Comparison of ENCODE assay signal across 8 mouse cellular contexts in genomic region chr5:21586763-21587162, GRCm38 (mm10). TPM values are rescaled to one million over a fixed set of nuclear protein-coding genes. Genes with fewer than 3 reads are reported as not detected.
DNase-seq lines count a peak whose midpoint lies in the region; ATAC-seq and TF ChIP-seq lines count a peak whose summit lies in the region.

No protein-coding gene starts in this region.

- H3K27me3 ChIP-seq in stomach, postnatal 0 days (ENCODE audit: control insufficient read depth, insufficient read depth, low read length) = no peaks in the 10 kb centered on the region

- no peak overlapping the region for H3K4me2 ChIP-seq in stomach, postnatal 0 days (replicated peaks; ENCODE audit: low read depth)

- intact Hi-C loops in gastrocnemius, adult 2 months (cut with DNase I) = loop anchor here (1.0 to 2.0 kb wide), 3 partner anchors 152 to 322 kb away; no protein-coding TSS in a partner anchor

- no peak for ATAC-seq in stomach, postnatal 0 days (ENCODE audit: low FRiP score, low TSS enrichment)

- H3K4me1 ChIP-seq in bone marrow, adult 2 months (ENCODE audit: control insufficient read depth, insufficient read depth, low read length) = no peaks in the 10 kb centered on the region
- no peaks in the 10 kb centered on the region for H3K4me1 ChIP-seq in stomach, postnatal 0 days (replicated peaks; ENCODE audit: control insufficient read depth, insufficient read depth)

- no peak overlapping the region for H3K4me3 ChIP-seq in bone marrow, adult 2 months (replicated peaks; ENCODE audit: control insufficient read depth, low read depth, low read length)
- no peak overlapping the region for H3K4me3 ChIP-seq in gastrocnemius, adult 2 months
- no peak overlapping the region for H3K4me3 ChIP-seq in stomach, postnatal 0 days (ENCODE audit: low read depth, low read length)

- no peak for TF ChIP-seq EP300 in stomach, postnatal 0 days (optimal IDR thresholded peaks at IDR 0.05)

- DNase-seq in gastrocnemius, adult 18-20 months (ENCODE audit: low spot score) = peak; percentile 43
- DNase-seq in gastrocnemius, postnatal 25 days = no peak
- DNase-seq in right cerebral cortex, postnatal 14 days = peak; percentile 51
- DNase-seq in right cerebral cortex, adult 18-20 months = no peak
- DNase-seq in gastrocnemius, adult 2 months = peak; percentile 63
- DNase-seq in lung, adult 18-20 months = peak; percentile 14 to 15
- peak; percentile 37 for DNase-seq in stomach, postnatal 0 days (ENCODE audit: low spot score)

- TF ChIP-seq CTCF in bone marrow, adult 2 months (IDR thresholded peaks at IDR 0.05; ENCODE audit: control insufficient read depth, insufficient read depth, low read length) = peak; percentile 76
- TF ChIP-seq CTCF in gastrocnemius, adult 2 months (IDR thresholded peaks at IDR 0.05) = peak; percentile 83
- TF ChIP-seq CTCF in stomach, postnatal 0 days (IDR thresholded peaks at IDR 0.05; ENCODE audit: low read depth) = peak; percentile 88

- no peaks in the 10 kb centered on the region for H3K36me3 ChIP-seq in stomach, postnatal 0 days (ENCODE audit: control insufficient read depth, insufficient read depth, low read length)

- no peaks in the 10 kb centered on the region for H3K9me3 ChIP-seq in stomach, postnatal 0 days (ENCODE audit: control insufficient read depth, low read length)

- no peak for TF ChIP-seq POLR2A in bone marrow, adult 2 months (IDR thresholded peaks at IDR 0.05; ENCODE audit: borderline replicate concordance, control insufficient read depth, low read depth, low read length)

- WGBS in bone marrow, adult 2 months = 42% methylated on average over 6 of the region's 6 CpGs
- 60% methylated on average over 6 of the region's 6 CpGs for WGBS in stomach, postnatal 0 days

- no peak overlapping the region for H3K27ac ChIP-seq in bone marrow, adult 2 months (ENCODE audit: control insufficient read depth, insufficient read depth, low read depth, low read length, poor library complexity)
- no peak overlapping the region for H3K27ac ChIP-seq in gastrocnemius, adult 2 months
- H3K27ac ChIP-seq in stomach, postnatal 0 days (replicated peaks) = no peak overlapping the region

- no peak overlapping the region for H3K9ac ChIP-seq in stomach, postnatal 0 days (ENCODE audit: low read length)

RNA-seq across cellular contexts. Expression of gene Lrrc17, which starts 43.4 kb away (rescaled TPM):
- total RNA-seq in gastrocnemius, adult 18-20 months (2021) = 1 to 10 TPM; 1.2 to 1.3 TPM
- total RNA-seq in gastrocnemius, postnatal 25 days (2021) = 1 to 10 TPM; 2.4 to 4.7 TPM
- polyA plus RNA-seq in bone marrow, adult 2 months (2011; ENCODE audit: insufficient read depth, insufficient read length, low replicate concordance, missing spikeins) = 2.7 TPM in 1 of 2 replicates, not detected in the other
- 1 to 10 TPM; 1.0 to 1.8 TPM for total RNA-seq in gastrocnemius, adult 2 months (2021)
- 18.5 and 20.2 TPM in 2 replicates for polyA plus RNA-seq in stomach, postnatal 0 days (2015; fragmentation: Nextera tagmentation; extraction: Ambion mirVana)

RNA-seq across cellular contexts. Expression of gene Fbxl13, which starts 58.7 kb away (rescaled TPM):
- not detected for total RNA-seq in gastrocnemius, adult 18-20 months (2021)
- under 1 TPM; 0.13 to 0.18 TPM for total RNA-seq in gastrocnemius, postnatal 25 days (2021)
- polyA plus RNA-seq in bone marrow, adult 2 months (2011; ENCODE audit: insufficient read depth, insufficient read length, low replicate concordance, missing spikeins) = not detected in 2 replicates
- under 1 TPM in 1 of 2 experiments, not detected in 1; 0.13 TPM for total RNA-seq in gastrocnemius, adult 2 months (2021)
- 0.17 and 0.28 TPM in 2 replicates for polyA plus RNA-seq in stomach, postnatal 0 days (2015; fragmentation: Nextera tagmentation; extraction: Ambion mirVana)

RNA-seq across cellular contexts. Expression of gene Armc10, which starts 58.9 kb away (rescaled TPM):
- total RNA-seq in gastrocnemius, adult 18-20 months (2021) = 1 to 10 TPM; 4.4 to 4.7 TPM
- total RNA-seq in gastrocnemius, postnatal 25 days (2021) = 1 to 10 TPM; 3.7 to 4.1 TPM
- polyA plus RNA-seq in bone marrow, adult 2 months (2011; ENCODE audit: insufficient read depth, insufficient read length, low replicate concordance, missing spikeins) = 10.2 and 12.9 TPM in 2 replicates
- total RNA-seq in gastrocnemius, adult 2 months (2021) = 1 to 10 TPM; 3.5 to 4.1 TPM
- polyA plus RNA-seq in stomach, postnatal 0 days (2015; fragmentation: Nextera tagmentation; extraction: Ambion mirVana) = 20.5 and 21.0 TPM in 2 replicates

Comparison
In these comparisons a context has a peak if more than half of its experiments do, and no peak if none do; other contexts are left out.
1. DNase-seq: peak in gastrocnemius, adult 18-20 months (single experiment), right cerebral cortex, postnatal 14 days (single experiment), gastrocnemius, adult 2 months (single experiment), lung, adult 18-20 months (2 of 2) and stomach, postnatal 0 days (single experiment); none in gastrocnemius, postnatal 25 days (single experiment) and right cerebral cortex, adult 18-20 months (single experiment).
2. Peak in every context shown above with its lines, with median percentiles within 50 percentile points of each other: CTCF ChIP-seq.